24 mouse cellular contexts compared by ENCODE assay signal in genomic region chr4:126444528-126444927, GRCm38 (mm10). TPM values are rescaled to one million over a fixed set of nuclear protein-coding genes. Genes with fewer than 3 reads are reported as not detected.
A peak's percentile ranks its signal among the peaks of the same experiment; 100 is the strongest.
DNase-seq lines count a peak whose midpoint lies in the region; ATAC-seq and TF ChIP-seq lines count a peak whose summit lies in the region.
"Had no signal": no experiment of that assay in that cellular context is flagged by ENCODE, and none has a peak within 500 bp of the region (broad histone marks: within the 10 kb centered on the region; RNA-seq: fewer than 3 reads in every experiment).

No protein-coding gene starts in this region.

- TF ChIP-seq EP300 in heart, postnatal 0 days (IDR thresholded peaks at IDR 0.05; ENCODE audit: low read depth), result no peak

- H3K4me1 ChIP-seq in heart, embryonic 13.5 days, result peaks cover 14% of the 10 kb centered on the region
- peaks cover 6% of the 10 kb centered on the region for H3K4me1 ChIP-seq in heart, embryonic 15.5 days (replicated peaks)
- peaks cover 4% of the 10 kb centered on the region; the same call in 1 of the 2 replicates for H3K4me1 ChIP-seq in heart, postnatal 0 days (ENCODE audit: control insufficient read depth, insufficient read depth)
- H3K4me1 ChIP-seq: embryonic facial prominence, embryonic 13.5 days; embryonic facial prominence, embryonic 15.5 days; forebrain, embryonic 10.5 days; forebrain, embryonic 12.5 days had no signal

- H3K4me3 ChIP-seq in heart, embryonic 13.5 days, result no peak overlapping the region
- no peak overlapping the region for H3K4me3 ChIP-seq in heart, embryonic 15.5 days
- H3K4me3 ChIP-seq in heart, postnatal 0 days (ENCODE audit: low read depth, low read length), result no peak overlapping the region
- H3K4me3 ChIP-seq: embryonic facial prominence, embryonic 13.5 days; embryonic facial prominence, embryonic 15.5 days; erythroblast, embryonic 14.5 days; forebrain, embryonic 10.5 days; forebrain, embryonic 12.5 days had no signal

- TF ChIP-seq CTCF in heart, postnatal 0 days (IDR thresholded peaks at IDR 0.05; ENCODE audit: low read depth), result no peak

- H3K27ac ChIP-seq in heart, embryonic 13.5 days (replicated peaks), result no peak overlapping the region
- H3K27ac ChIP-seq in heart, embryonic 15.5 days, result 0 out of 2 replicates have a peak overlapping the region, but pooled peaks have one; percentile 12
- H3K27ac ChIP-seq in heart, postnatal 0 days (ENCODE audit: low read depth), result no peak overlapping the region
- H3K27ac ChIP-seq: embryonic facial prominence, embryonic 13.5 days; embryonic facial prominence, embryonic 15.5 days; forebrain, embryonic 10.5 days; forebrain, embryonic 12.5 days had no signal

- intact Hi-C loops in heart, postnatal 36 days (cut with DNase I), result no loop called here
- intact Hi-C loops in heart, postnatal 25 days (cut with DNase I), result no loop called here

- WGBS in heart, embryonic 13.5 days, result 29% methylated on average over 3 of the region's 3 CpGs
- 29% methylated on average over 3 of the region's 3 CpGs for WGBS in heart, embryonic 15.5 days
- WGBS in heart, postnatal 0 days, result 15% methylated on average over 3 of the region's 3 CpGs

- H3K27me3 ChIP-seq in heart, embryonic 13.5 days (replicated peaks), result no peaks in the 10 kb centered on the region
- no peaks in the 10 kb centered on the region for H3K27me3 ChIP-seq in heart, embryonic 15.5 days
- H3K27me3 ChIP-seq in heart, postnatal 0 days (ENCODE audit: control insufficient read depth, insufficient read depth, low read length), result no peaks in the 10 kb centered on the region
- H3K27me3 ChIP-seq: embryonic facial prominence, embryonic 13.5 days; embryonic facial prominence, embryonic 15.5 days; forebrain, embryonic 12.5 days had no signal

- ATAC-seq in heart, embryonic 13.5 days (ENCODE audit: extremely low read depth, insufficient number of reproducible peaks, low FRiP score, low TSS enrichment), result no peak
- ATAC-seq in heart, embryonic 15.5 days (replicated peaks; ENCODE audit: insufficient number of reproducible peaks, insufficient read depth, low FRiP score, low read depth), result 0 out of 2 replicates have a peak, but pooled peaks have one; percentile 53
- ATAC-seq in heart, postnatal 0 days (ENCODE audit: insufficient read depth, low read depth), result peak; percentile 69
- ATAC-seq: forebrain, embryonic 14.5 days had no signal

- H3K4me2 ChIP-seq in heart, embryonic 13.5 days, result peak overlapping the region; percentile 31; the same call in 1 of the 2 replicates
- H3K4me2 ChIP-seq in heart, embryonic 15.5 days, result peak overlapping the region; percentile 15; the same call in 1 of the 2 replicates
- H3K4me2 ChIP-seq in heart, postnatal 0 days (ENCODE audit: low read depth, low read length), result peak overlapping the region; percentile 41
- H3K4me2 ChIP-seq: embryonic facial prominence, embryonic 13.5 days; embryonic facial prominence, embryonic 15.5 days; forebrain, embryonic 12.5 days had no signal

- no peak overlapping the region for H3K9ac ChIP-seq in heart, embryonic 13.5 days
- H3K9ac ChIP-seq in heart, embryonic 15.5 days, result no peak overlapping the region
- no peak overlapping the region for H3K9ac ChIP-seq in heart, postnatal 0 days (replicated peaks; ENCODE audit: low read depth, low read length)
- H3K9ac ChIP-seq: embryonic facial prominence, embryonic 13.5 days; embryonic facial prominence, embryonic 15.5 days; forebrain, embryonic 12.5 days had no signal

- no peak for DNase-seq in heart, postnatal 36 days
- DNase-seq in heart, adult 9 months (ENCODE audit: low spot score in 2 of 2), result no peak
- peak; percentile 11 for DNase-seq in heart, postnatal 0 days (ENCODE audit: low spot score)
- DNase-seq in heart, postnatal 25 days (ENCODE audit: low spot score), result no peak
- DNase-seq in testis, postnatal 10 days (ENCODE audit: low spot score), result peak; percentile 13
- no peak for DNase-seq in testis, postnatal 14 days (ENCODE audit: low spot score)
- DNase-seq: adrenal gland, adult 2 months; adrenal gland, postnatal 10 days; adrenal gland, postnatal 25 days; cerebellum, adult 11 months; cerebellum, adult 18-20 months; cerebellum, adult 8-10 months; cerebellum, adult 9-11 months; cerebellum, postnatal 14 days; cerebellum, postnatal 36 days; embryo, embryonic 11 days had no signal

- peaks cover 69% of the 10 kb centered on the region for H3K36me3 ChIP-seq in heart, embryonic 13.5 days
- peaks cover 46% of the 10 kb centered on the region for H3K36me3 ChIP-seq in heart, embryonic 15.5 days
- H3K36me3 ChIP-seq in heart, postnatal 0 days (replicated peaks; ENCODE audit: control insufficient read depth, insufficient read depth, low read length), result peaks cover 55% of the 10 kb centered on the region

- H3K9me3 ChIP-seq in heart, embryonic 13.5 days, result no peaks in the 10 kb centered on the region
- no peaks in the 10 kb centered on the region for H3K9me3 ChIP-seq in heart, embryonic 15.5 days (replicated peaks)
- H3K9me3 ChIP-seq in heart, postnatal 0 days (replicated peaks; ENCODE audit: control insufficient read depth, low read length), result no peaks in the 10 kb centered on the region
- H3K9me3 ChIP-seq: embryonic facial prominence, embryonic 13.5 days; embryonic facial prominence, embryonic 15.5 days; forebrain, embryonic 10.5 days; forebrain, embryonic 12.5 days had no signal

RNA-seq across cellular contexts. Expression of gene Ago3, which starts 15.2 kb away (rescaled TPM):
- 10.4 and 10.6 TPM in 2 replicates for polyA plus RNA-seq in heart, embryonic 13.5 days (2015; fragmentation: Nextera tagmentation; extraction: Ambion mirVana)
- 10 to 100 TPM in 1 of 2 experiments, 1 to 10 TPM in 1; 9.0 to 11.7 TPM for total RNA-seq in heart, postnatal 36 days (2021)
- 11.5 and 13.9 TPM in 2 replicates for polyA plus RNA-seq in heart, embryonic 15.5 days (2015; fragmentation: Nextera tagmentation; extraction: Ambion mirVana)
- total RNA-seq in heart, postnatal 0 days (2014; rRNA removed; ENCODE audit: low replicate concordance), result 3.3 and 35.2 TPM in 2 replicates
- 7.3 and 8.3 TPM in 2 replicates for polyA plus RNA-seq in heart, postnatal 0 days (2015; fragmentation: Nextera tagmentation; extraction: Ambion mirVana)
- 10 to 100 TPM; 13.4 to 14.0 TPM for total RNA-seq in heart, postnatal 25 days (2021)

RNA-seq across cellular contexts. Expression of gene Ago1, which starts 23.9 kb away (rescaled TPM):
- polyA plus RNA-seq in heart, embryonic 13.5 days (2015; fragmentation: Nextera tagmentation; extraction: Ambion mirVana), result 2.7 and 2.8 TPM in 2 replicates
- total RNA-seq in heart, postnatal 36 days (2021), result 10 to 100 TPM; 11.2 to 13.5 TPM
- polyA plus RNA-seq in heart, embryonic 15.5 days (2015; fragmentation: Nextera tagmentation; extraction: Ambion mirVana), result 1.9 and 2.5 TPM in 2 replicates
- 9.9 and 22.3 TPM in 2 replicates for total RNA-seq in heart, postnatal 0 days (2014; rRNA removed; ENCODE audit: low replicate concordance)
- polyA plus RNA-seq in heart, postnatal 0 days (2015; fragmentation: Nextera tagmentation; extraction: Ambion mirVana), result 1.4 and 1.6 TPM in 2 replicates
- 10 to 100 TPM; 10.7 to 12.3 TPM for total RNA-seq in heart, postnatal 25 days (2021)

Comparison
In these comparisons a context has a peak if more than half of its experiments do, and no peak if none do; other contexts are left out.
1. DNase-seq: peak in heart, postnatal 0 days (single experiment) and testis, postnatal 10 days (single experiment); none in heart, postnatal 36 days (0 of 2), heart, adult 9 months (0 of 2), heart, postnatal 25 days (single experiment) and testis, postnatal 14 days (single experiment).
2. Peak in every context shown above with its lines, with median percentiles within 50 percentile points of each other: H3K4me2 ChIP-seq.